Mouse (Mus musculus) liver, embryonic 12.5 days (tissue): Measurements from ENCODE around the gene Gata2. TPM values are rescaled to one million over a fixed set of nuclear protein-coding genes. Genes with fewer than 3 reads are reported as not detected.
A peak's percentile ranks its signal among the peaks of the same experiment; 100 is the strongest.

ENCODE experiments used
- ATAC-seq: fragments of 200-750 bp; cut with Nextera tagmentation; 2 replicates; pipeline ENCODE4 v1.8.0; 2017; ENCODE audit warnings: moderate number of reproducible peaks, mild to moderate bottlenecking, moderate library complexity
- H3K27ac ChIP-seq: fragments of 300-500 bp; sonication (generic); 2 replicates; pipeline ENCODE4 v1.5.1; 2016; ENCODE audit warnings: mild to moderate bottlenecking
- H3K27me3 ChIP-seq: fragments of 300-500 bp; sonication (generic); replicated peaks from 2 replicates; pipeline ENCODE4 v1.6.1; 2016; ENCODE audit warnings: mild to moderate bottlenecking, moderate library complexity
- H3K36me3 ChIP-seq: fragments of 300-500 bp; sonication (generic); 2 replicates; pipeline ENCODE4 v1.6.1; 2016; ENCODE audit warnings: mild to moderate bottlenecking, moderate library complexity
- H3K4me1 ChIP-seq: fragments of 300-500 bp; sonication (generic); 2 replicates; pipeline ENCODE4 v1.6.1; 2016
- H3K4me2 ChIP-seq: fragments of 300-500 bp; sonication (generic); 2 replicates; pipeline ENCODE4 v1.6.1; 2016; ENCODE audit warnings: mild to moderate bottlenecking, moderate library complexity
- H3K4me3 ChIP-seq: fragments of 300-500 bp; sonication (generic); 2 replicates; pipeline ENCODE4 v1.5.1; 2016; ENCODE audit warnings: mild to moderate bottlenecking, moderate library complexity
- H3K9ac ChIP-seq: fragments of 300-500 bp; sonication (generic); 2 replicates; pipeline ENCODE4 v1.6.1; 2016; ENCODE audit warnings: mild to moderate bottlenecking, moderate library complexity
- H3K9me3 ChIP-seq: fragments of 300-500 bp; sonication (generic); replicated peaks from 2 replicates; pipeline ENCODE4 v1.6.1; 2016; ENCODE audit warnings: mild to moderate bottlenecking, moderate library complexity
- WGBS: fragments of 180-500 bp; shearing (Covaris S2); methylation state at CpG from one replicate; pipeline ENCODE4 v1.1.7; 2016; ENCODE audit not compliant: insufficient replicate concordance; 5-methylcytosine and 5-hydroxymethylcytosine counted together
- polyA plus RNA-seq: library from polyadenylated mRNA; unstranded; fragments of >200 nt; fragmentation: Nextera tagmentation; extraction: Ambion mirVana; gene quantifications from 2 replicates; pipeline ENCODE4 v1.2.1, GENCODE M21; 2016

The Gata2 gene
- polyA plus RNA-seq, 1 experiment from 2014 or later, result 15.7 TPM

DNA sequence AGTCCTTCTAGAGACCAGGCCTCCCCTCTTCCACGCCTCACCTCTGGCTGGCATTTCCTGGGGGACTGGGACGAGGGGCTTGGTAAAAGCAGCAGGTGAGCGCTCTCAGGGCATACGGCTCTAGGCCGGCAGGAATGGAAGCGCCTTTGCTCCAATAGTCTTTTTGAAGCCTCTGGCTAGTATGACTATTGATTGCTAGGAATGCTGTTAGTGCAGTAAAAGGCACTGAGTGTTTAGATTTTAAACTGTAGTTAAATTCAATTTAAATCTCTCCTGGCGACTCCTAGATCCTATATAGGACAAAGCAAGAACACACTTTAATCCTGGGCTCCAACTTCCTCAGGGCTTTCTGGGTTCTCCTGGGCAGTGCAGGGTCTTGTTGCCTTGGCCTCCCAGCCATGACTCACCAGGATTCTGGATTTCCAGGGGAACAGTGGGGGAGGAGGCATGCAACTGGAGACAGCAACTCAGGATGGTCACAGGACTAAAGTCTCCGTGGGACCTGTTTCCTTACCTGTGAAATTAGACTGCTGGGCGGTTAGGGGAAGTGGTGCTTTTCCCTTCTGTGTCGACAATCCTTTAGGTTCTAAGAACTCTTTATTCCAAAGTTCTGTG, 10.2 kb downstream of the Gata2 start:
- H3K4me3 ChIP-seq, result peak overlapping the region; percentile 35; the same call in 1 of the 2 replicates
- H3K4me2 ChIP-seq, result peak overlapping the region; percentile 68
- ATAC-seq, result no peak
- peaks cover 5% of the 10 kb centered on the region; the same call in 1 of the 2 replicates for H3K36me3 ChIP-seq
- peak overlapping the region; percentile 82 for H3K27ac ChIP-seq
- peaks cover 67% of the 10 kb centered on the region for H3K27me3 ChIP-seq
- 37% methylated on average over 10 of the region's 10 CpGs for WGBS
- H3K9ac ChIP-seq, result 0 out of 2 replicates have a peak overlapping the region, but pooled peaks have one; percentile 41
- H3K9me3 ChIP-seq, result no peaks in the 10 kb centered on the region
- H3K4me1 ChIP-seq, result peaks cover 66% of the 10 kb centered on the region

DNA sequence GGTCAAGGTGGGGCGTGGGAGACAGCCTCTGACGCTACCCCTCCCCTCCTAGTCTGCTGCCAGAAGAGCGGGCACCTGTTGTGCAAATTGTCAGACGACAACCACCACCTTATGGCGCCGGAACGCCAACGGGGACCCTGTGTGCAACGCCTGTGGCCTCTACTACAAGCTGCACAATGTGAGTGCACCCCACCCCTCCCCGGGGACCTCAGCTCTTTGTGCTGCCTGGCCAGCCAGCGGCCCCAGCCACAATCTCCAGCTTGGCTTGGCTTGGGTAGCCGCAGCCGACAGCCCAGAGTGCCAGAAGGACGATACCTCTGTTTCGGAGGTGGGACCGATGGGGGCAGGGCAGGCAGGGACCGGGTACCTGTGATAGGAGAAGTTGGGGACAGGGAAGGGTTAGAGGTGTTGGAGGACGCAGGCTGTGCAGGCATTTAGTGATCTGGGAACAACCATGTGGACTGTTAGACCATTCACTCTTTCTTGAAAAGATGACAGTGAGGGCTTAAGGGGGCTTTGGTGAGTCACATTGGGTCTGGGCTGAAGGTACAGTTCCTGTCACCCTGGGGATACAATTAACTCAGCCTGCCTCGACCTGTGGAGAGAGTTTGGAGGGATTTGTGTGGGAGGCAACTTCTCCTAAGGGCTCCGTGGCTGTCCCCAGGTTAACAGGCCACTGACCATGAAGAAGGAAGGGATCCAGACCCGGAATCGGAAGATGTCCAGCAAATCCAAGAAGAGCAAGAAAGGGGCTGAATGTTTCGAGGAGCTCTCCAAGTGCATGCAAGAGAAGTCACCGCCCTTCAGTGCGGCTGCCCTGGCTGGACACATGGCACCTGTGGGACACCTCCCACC, 11.1 kb downstream of the Gata2 start:
- no peak for ATAC-seq
- Histone ChIP-seq H3K9me3 (no peaks in the 10 kb centered on the region), H3K9ac (no peak overlapping the region), H3K4me1 (peaks cover 58% of the 10 kb centered on the region), H3K4me3 (no peak overlapping the region), H3K4me2 (no peak overlapping the region), H3K27me3 (peaks cover 63% of the 10 kb centered on the region), H3K36me3 (peaks cover 5% of the 10 kb centered on the region; the same call in 1 of the 2 replicates), H3K27ac (no peak overlapping the region)
- 60% methylated on average over 25 of the region's 25 CpGs for WGBS

DNA sequence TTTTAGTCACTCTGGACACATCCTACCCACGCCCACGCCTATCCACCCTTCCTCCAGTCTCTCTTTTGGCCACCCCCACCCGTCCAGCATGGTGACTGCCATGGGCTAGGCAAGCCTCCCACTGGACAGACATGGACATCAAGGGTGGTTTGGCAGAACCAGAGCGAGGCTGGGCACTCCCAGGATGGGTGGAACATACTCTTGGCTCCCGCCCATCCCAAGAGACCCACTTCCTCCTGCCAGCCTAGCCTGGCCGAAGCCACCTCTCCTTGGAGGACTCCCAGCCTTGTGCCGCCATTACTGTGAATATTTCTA, 11.7 kb downstream of the Gata2 start:
- ATAC-seq, result no peak
- Histone ChIP-seq H3K36me3 (peaks cover 5% of the 10 kb centered on the region; the same call in 1 of the 2 replicates), H3K9me3 (no peaks in the 10 kb centered on the region), H3K27ac (no peak overlapping the region), H3K4me1 (peaks cover 52% of the 10 kb centered on the region), H3K4me3 (no peak overlapping the region), H3K9ac (no peak overlapping the region), H3K4me2 (no peak overlapping the region), H3K27me3 (peaks cover 57% of the 10 kb centered on the region)
- WGBS, result 54% methylated on average over 7 of the region's 7 CpGs

DNA sequence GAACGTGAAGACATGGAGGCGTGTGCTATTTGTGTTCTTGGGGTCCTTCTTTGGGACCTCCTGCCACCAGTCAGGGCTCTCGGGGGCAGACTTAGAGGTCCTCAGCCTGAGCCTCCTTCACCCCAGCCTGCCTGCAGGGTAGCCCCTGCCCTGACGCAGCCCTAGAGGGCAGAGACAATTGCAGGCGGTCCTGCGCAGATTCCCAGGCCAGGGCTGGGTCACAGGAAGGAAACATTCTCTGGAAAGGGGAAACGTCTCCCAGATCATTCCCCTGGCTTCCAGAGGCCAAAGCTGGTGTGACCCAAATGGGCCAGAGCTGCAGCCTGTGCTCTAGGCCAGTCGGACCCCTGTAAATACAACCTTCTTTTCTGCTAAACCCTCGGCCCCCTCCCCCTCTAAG, 12.2 kb downstream of the Gata2 start:
- Histone ChIP-seq H3K4me2 (no peak overlapping the region), H3K27me3 (peaks cover 51% of the 10 kb centered on the region), H3K4me3 (no peak overlapping the region), H3K36me3 (peaks cover 5% of the 10 kb centered on the region; the same call in 1 of the 2 replicates), H3K27ac (no peak overlapping the region), H3K9ac (no peak overlapping the region), H3K9me3 (no peaks in the 10 kb centered on the region), H3K4me1 (peaks cover 48% of the 10 kb centered on the region)
- 52% methylated on average over 9 of the region's 9 CpGs for whole genome bisulfite sequencing
- ATAC-seq, result no peak

DNA sequence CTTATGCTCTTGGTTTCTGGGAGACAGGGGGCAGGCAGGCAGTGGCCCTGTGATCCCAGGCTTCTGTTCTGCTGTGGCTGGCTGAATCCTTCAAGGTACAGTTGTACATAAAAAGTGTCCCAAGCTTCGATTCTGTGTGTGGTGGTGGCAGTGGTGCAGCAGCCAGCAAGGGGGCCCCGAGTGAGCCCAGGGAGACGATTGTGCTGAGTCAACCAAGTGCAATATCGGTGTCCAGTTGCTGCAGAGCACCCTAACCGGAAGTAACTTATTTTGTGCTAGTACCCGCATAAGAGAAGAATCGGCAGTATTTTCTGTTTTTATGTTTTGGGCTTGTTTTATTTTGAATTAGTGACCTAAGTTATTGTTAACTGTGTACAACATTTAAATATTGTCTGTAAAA, 12.9 kb downstream of the Gata2 start:
- peaks cover 45% of the 10 kb centered on the region for H3K27me3 ChIP-seq
- WGBS, result 24% methylated on average over 7 of the region's 7 CpGs

DNA sequence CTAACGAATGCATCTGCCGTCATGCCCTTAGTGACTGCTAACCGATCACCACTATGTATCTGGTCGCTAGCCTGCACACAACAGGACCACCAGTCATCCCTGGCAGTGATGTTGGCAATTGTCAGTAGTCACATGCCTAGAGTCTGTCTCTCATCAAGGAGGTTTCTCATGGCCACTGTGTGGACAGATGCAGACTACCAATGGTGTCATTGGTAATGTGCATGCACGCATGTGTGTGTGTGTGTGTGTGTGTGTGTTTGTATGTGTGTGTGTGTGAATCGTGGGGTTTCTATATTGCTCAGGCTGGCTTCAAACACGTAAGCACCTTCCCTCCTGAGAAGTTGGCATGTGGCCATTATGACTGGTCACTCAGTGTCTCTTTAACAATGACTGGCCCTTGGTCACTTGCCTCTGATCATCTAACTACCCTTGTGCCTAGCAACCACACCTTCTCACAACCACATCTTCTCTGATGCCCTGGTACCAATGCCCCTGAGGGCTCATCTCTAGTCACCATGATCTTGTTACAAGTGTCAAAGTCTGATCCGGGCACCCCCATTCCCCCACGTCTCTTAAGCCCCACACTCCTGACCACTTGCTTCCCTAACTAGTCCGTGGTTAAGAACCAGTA, 13.8 kb downstream of the Gata2 start:
- H3K9me3 ChIP-seq, result no peaks in the 10 kb centered on the region
- ATAC-seq, result no peak
- 67% methylated on average over 10 of the region's 10 CpGs for WGBS

More for the DNA sequence above, 12.9 kb downstream of the Gata2 start:
- Histone ChIP-seq H3K27ac (no peak overlapping the region), H3K4me3 (no peak overlapping the region), H3K9ac (no peak overlapping the region), H3K4me1 (peaks cover 48% of the 10 kb centered on the region), H3K36me3 (peaks cover 5% of the 10 kb centered on the region; the same call in 1 of the 2 replicates), H3K9me3 (no peaks in the 10 kb centered on the region), H3K4me2 (no peak overlapping the region)
- no peak for ATAC-seq

DNA sequence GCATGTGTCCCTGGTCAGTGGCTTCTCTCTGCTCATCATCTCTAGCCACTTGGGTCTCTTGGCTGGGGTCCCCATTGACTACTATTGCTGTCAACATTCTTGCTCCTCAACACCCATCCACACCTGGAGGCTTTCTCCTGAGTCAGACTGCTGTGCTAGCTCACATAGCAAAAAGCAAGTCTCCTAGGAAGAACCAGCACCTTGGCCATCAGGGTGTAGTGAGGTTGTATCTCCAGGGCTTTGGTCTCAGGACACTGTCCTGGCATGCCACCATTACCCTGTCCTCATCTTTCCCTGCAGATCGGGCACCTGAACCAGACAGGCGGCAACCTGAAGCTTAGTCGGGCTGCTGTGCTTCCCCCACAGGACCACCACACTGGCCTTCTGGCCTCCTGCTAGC, 14.6 kb downstream of the Gata2 start:
- Histone ChIP-seq H3K9me3 (no peaks in the 10 kb centered on the region), H3K4me3 (no peak overlapping the region), H3K27ac (no peak overlapping the region), H3K4me2 (no peak overlapping the region), H3K36me3 (peaks cover 5% of the 10 kb centered on the region; the same call in 1 of the 2 replicates), H3K27me3 (peaks cover 27% of the 10 kb centered on the region), H3K4me1 (peaks cover 33% of the 10 kb centered on the region), H3K9ac (no peak overlapping the region)
- WGBS, result 80% methylated on average over 3 of the region's 3 CpGs
- no peak for ATAC-seq

More for the DNA sequence above, 13.8 kb downstream of the Gata2 start:
- Histone ChIP-seq H3K9ac (no peak overlapping the region), H3K27ac (no peak overlapping the region), H3K4me2 (no peak overlapping the region), H3K4me1 (peaks cover 41% of the 10 kb centered on the region), H3K4me3 (no peak overlapping the region), H3K27me3 (peaks cover 35% of the 10 kb centered on the region), H3K36me3 (peaks cover 5% of the 10 kb centered on the region; the same call in 1 of the 2 replicates)

DNA sequence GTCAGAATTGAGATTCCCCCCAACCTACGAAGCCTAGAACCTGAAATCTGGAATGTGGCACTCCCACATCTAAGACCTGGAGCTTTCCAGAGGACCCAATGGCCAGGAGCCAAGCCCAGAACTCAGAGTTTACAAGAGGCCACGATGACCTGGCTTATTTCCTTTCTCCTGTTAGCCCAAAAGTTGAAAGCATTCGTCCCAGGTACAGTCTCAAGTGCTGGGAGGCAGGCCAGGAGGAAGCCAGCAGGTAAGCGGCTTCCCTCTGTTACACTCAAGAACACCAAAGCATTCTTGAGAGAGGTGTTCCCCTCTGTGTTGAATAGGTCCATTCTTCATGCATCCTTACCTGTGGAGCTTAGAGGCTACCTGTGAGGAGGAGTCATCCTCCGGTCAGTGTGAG, 15.8 kb downstream of the Gata2 start:
- Histone ChIP-seq H3K27me3 (peaks cover 16% of the 10 kb centered on the region), H3K27ac (no peak overlapping the region)
- WGBS, result 72% methylated on average over 5 of the region's 5 CpGs

DNA sequence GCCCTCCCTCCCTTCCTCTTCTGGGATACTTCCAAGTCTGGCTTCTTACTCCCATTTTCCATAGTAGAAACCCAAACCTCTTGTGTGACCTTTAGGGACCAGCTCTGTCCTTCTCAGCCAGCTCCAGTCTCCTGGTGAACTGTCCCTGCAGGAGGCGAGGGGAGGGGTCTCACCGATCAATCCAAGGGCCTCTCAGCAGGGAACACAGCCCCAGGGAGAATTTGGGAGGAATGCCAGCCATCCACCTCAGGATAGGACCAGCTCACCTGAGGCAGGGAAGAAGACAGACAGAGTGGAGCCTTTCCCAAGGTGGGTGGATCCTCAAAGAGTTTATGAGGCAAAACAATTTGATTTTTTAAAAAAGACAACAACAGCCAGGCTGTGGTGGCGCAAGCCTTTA, 16.5 kb downstream of the Gata2 start:
- no peak for ATAC-seq
- peaks cover 4% of the 10 kb centered on the region; the same call in 1 of the 2 replicates for H3K36me3 ChIP-seq
- H3K4me2 ChIP-seq, result no peak overlapping the region
- H3K9me3 ChIP-seq, result no peaks in the 10 kb centered on the region
- no peak overlapping the region for H3K27ac ChIP-seq
- no peak overlapping the region for H3K4me3 ChIP-seq
- no peak overlapping the region for H3K9ac ChIP-seq
- peaks cover 9% of the 10 kb centered on the region for H3K27me3 ChIP-seq
- 73% methylated on average over 3 of the region's 3 CpGs for WGBS
- peaks cover 19% of the 10 kb centered on the region for H3K4me1 ChIP-seq

More for the DNA sequence above, 15.8 kb downstream of the Gata2 start:
- Histone ChIP-seq H3K4me3 (no peak overlapping the region), H3K9ac (no peak overlapping the region), H3K4me2 (no peak overlapping the region), H3K4me1 (peaks cover 22% of the 10 kb centered on the region), H3K36me3 (peaks cover 5% of the 10 kb centered on the region; the same call in 1 of the 2 replicates), H3K9me3 (no peaks in the 10 kb centered on the region)
- ATAC-seq, result no peak

DNA sequence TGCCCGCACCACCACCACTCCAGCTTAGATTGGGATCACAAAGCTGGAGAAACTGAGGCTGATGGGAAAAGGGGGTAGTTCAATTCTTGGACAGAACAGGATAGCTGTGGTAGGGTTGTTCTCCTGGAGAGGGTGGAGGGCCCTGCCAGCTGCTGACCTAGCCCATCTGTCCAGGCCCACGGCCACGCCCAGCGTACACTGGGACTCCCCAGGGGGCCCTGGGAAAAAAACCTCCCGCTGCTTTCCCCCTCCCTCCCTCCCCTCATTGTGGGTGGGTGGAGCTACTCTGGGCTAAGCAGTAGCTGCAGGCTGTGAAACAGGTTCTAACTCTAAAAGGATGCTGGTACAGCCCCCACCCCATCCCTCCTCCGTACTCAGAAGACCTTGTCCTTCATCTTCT, 22.1 kb downstream of the Gata2 start:
- H3K27ac ChIP-seq, result no peak overlapping the region
- H3K27me3 ChIP-seq, result peaks cover 11% of the 10 kb centered on the region; the same call in 1 of the 2 replicates
- no peak overlapping the region for H3K4me3 ChIP-seq
- ATAC-seq, result no peak
- no peak overlapping the region for H3K9ac ChIP-seq
- no peaks in the 10 kb centered on the region for H3K36me3 ChIP-seq
- WGBS, result 64% methylated on average over 6 of the region's 6 CpGs
- H3K4me1 ChIP-seq, result no peaks in the 10 kb centered on the region; the same call in 1 of the 2 replicates
- no peak overlapping the region for H3K4me2 ChIP-seq
- peaks cover 4% of the 10 kb centered on the region; the same call in 1 of the 2 replicates for H3K9me3 ChIP-seq

DNA sequence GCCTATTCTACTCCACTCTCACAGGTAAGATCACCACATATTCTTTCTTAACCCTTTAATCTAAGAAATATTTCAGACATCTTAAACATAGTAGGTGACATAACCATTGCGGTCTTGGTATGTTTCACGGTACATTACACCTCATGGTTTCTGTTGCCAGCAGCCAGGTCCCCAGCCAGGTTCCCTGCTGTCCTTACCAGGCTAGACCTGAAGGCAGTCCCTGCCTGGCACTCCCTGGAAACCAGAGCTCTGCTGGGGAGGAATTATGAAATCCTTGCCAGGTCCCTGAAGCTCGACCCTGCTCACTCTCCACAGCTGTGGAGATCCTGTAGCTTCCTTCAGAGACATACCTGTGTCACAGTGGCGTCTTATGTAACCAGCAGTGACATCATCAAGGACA, 22.5 kb downstream of the Gata2 start:
- 68% methylated on average over 4 of the region's 4 CpGs for WGBS
- Histone ChIP-seq H3K9ac (no peak overlapping the region), H3K36me3 (no peaks in the 10 kb centered on the region), H3K4me1 (no peaks in the 10 kb centered on the region; the same call in 1 of the 2 replicates), H3K9me3 (peaks cover 4% of the 10 kb centered on the region; the same call in 1 of the 2 replicates), H3K27ac (no peak overlapping the region), H3K4me3 (no peak overlapping the region), H3K27me3 (peaks cover 15% of the 10 kb centered on the region; the same call in 1 of the 2 replicates), H3K4me2 (no peak overlapping the region)
- ATAC-seq, result no peak

DNA sequence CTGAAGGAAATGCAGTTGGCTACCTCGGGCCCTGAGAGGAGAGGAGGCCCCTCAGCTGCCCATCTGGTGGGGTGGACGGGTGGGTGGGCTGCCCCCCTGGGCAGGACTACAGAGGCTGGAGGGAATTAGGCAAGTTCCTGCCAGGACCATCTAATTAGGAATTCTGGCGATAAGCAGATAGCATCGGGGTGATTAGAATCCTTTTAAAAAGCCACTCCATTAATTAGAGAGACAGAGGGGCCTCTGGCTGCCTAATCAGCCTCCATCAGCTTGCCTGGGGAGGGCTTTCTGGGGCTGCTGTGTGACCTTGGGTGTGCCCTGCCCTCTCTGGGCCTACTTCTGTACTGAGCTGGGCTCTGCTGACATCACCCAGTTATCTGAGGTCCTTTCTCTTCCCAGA, 25.4 kb downstream of the Gata2 start:
- Histone ChIP-seq H3K27me3 (peaks cover 42% of the 10 kb centered on the region), H3K9ac (no peak overlapping the region), H3K9me3 (peaks cover 4% of the 10 kb centered on the region; the same call in 1 of the 2 replicates), H3K27ac (no peak overlapping the region), H3K4me3 (no peak overlapping the region), H3K4me1 (no peaks in the 10 kb centered on the region; the same call in 1 of the 2 replicates), H3K4me2 (no peak overlapping the region), H3K36me3 (no peaks in the 10 kb centered on the region)
- ATAC-seq, result no peak
- 25% methylated on average over 4 of the region's 4 CpGs for WGBS
